ENCODE assay signal across 8 mouse cellular contexts in the genomic region with DNA sequence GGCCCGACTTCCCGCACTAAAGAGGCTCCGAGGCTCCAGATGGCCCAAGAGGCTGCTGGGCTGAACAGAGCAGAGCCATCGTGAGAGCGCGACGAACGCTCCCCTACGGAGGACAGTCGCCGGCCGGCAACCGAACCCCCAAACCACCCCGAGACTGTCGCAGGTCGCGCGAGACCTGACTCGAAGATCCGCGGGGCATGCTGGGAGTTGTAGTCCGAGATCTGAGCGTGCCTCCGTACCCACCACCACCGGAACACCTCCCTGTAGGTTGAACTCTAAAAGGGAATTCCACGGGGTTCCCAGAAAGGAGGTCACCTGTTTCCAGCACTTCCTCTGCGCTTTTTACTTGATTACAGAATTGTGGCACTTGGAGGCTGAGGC. TPM values are rescaled to one million over a fixed set of nuclear protein-coding genes. Genes with fewer than 3 reads are reported as not detected.
DNase-seq lines count a peak whose midpoint lies in the region; ATAC-seq and TF ChIP-seq lines count a peak whose summit lies in the region.

A gene (minus strand): TSS at position 235 of the 381 bp plus-strand sequence.

- in situ Hi-C loops in CH12.LX (cut with MboI; ENCODE audit: low pct_ligation_motif_present, low pct_unique_long_range_greater_than_20kb, low sequenced_read_pairs) = loop anchor here (5.0 kb wide), 1 partner anchor 52 kb away; no protein-coding TSS in a partner anchor

- H3K27me3 ChIP-seq in CH12.LX (replicated peaks) = no peaks in the 10 kb centered on the region
- no peaks in the 10 kb centered on the region for H3K27me3 ChIP-seq in forebrain, embryonic 12.5 days
- H3K27me3 ChIP-seq in heart, postnatal 0 days (ENCODE audit: control insufficient read depth, insufficient read depth, low read length) = no peaks in the 10 kb centered on the region
- no peaks in the 10 kb centered on the region for H3K27me3 ChIP-seq in liver, embryonic 16.5 days (ENCODE audit: control insufficient read depth, insufficient read depth, low read depth, low read length)
- H3K27me3 ChIP-seq in neural tube, embryonic 13.5 days = no peaks in the 10 kb centered on the region
- no peaks in the 10 kb centered on the region for H3K27me3 ChIP-seq in testis, adult 2 months (ENCODE audit: control insufficient read depth, insufficient read depth, low read length)

- TF ChIP-seq POLR2A in CH12.LX (IDR thresholded peaks at IDR 0.05; ENCODE audit: low read depth, low read length) = peak; percentile 89
- peak; percentile 98 for TF ChIP-seq POLR2A in testis, adult 2 months (IDR thresholded peaks at IDR 0.05; ENCODE audit: control insufficient read depth, low read depth, low read length)

- peaks cover 2 to 33% of the 10 kb centered on the region in 2 experiments for H3K4me1 ChIP-seq in CH12.LX (ENCODE audit: control insufficient read depth in 1 of 2, insufficient read depth in 2 of 2)
- peaks cover 19% of the 10 kb centered on the region for H3K4me1 ChIP-seq in forebrain, embryonic 12.5 days
- H3K4me1 ChIP-seq in heart, postnatal 0 days (ENCODE audit: control insufficient read depth, insufficient read depth) = peaks cover 3% of the 10 kb centered on the region; the same call in 1 of the 2 replicates
- peaks cover 16% of the 10 kb centered on the region for H3K4me1 ChIP-seq in liver, embryonic 16.5 days (ENCODE audit: control insufficient read depth, low read depth, low read length)
- H3K4me1 ChIP-seq in neural tube, embryonic 13.5 days (replicated peaks) = peaks cover 17% of the 10 kb centered on the region
- H3K4me1 ChIP-seq in testis, adult 2 months (ENCODE audit: control insufficient read depth, insufficient read depth, low read length) = peaks cover 6% of the 10 kb centered on the region

- ATAC-seq in forebrain, embryonic 12.5 days (ENCODE audit: low FRiP score) = peak; percentile 98
- peak; percentile 97 for ATAC-seq in heart, postnatal 0 days (ENCODE audit: insufficient read depth, low read depth)
- peak; percentile 95 for ATAC-seq in liver, embryonic 16.5 days (ENCODE audit: low read depth)
- ATAC-seq in neural tube, embryonic 13.5 days (ENCODE audit: low read depth) = peak; percentile 97

- peaks cover 17% of the 10 kb centered on the region for H3K79me2 ChIP-seq in CH12.LX (replicated peaks; ENCODE audit: control insufficient read depth, extremely low read depth, insufficient read depth, poor library complexity, severe bottlenecking)

- no peaks in the 10 kb centered on the region for H3K9me3 ChIP-seq in CH12.LX (replicated peaks; ENCODE audit: low read length)
- H3K9me3 ChIP-seq in forebrain, embryonic 12.5 days = no peaks in the 10 kb centered on the region
- H3K9me3 ChIP-seq in heart, postnatal 0 days (replicated peaks; ENCODE audit: control insufficient read depth, low read length) = no peaks in the 10 kb centered on the region
- H3K9me3 ChIP-seq in liver, embryonic 16.5 days (replicated peaks; ENCODE audit: control insufficient read depth, low read length) = no peaks in the 10 kb centered on the region
- H3K9me3 ChIP-seq in neural tube, embryonic 13.5 days = no peaks in the 10 kb centered on the region

- H3K36me3 ChIP-seq in CH12.LX (replicated peaks in 1 of 2; ENCODE audit: control insufficient read depth in 1 of 2, insufficient read depth in 1 of 2, low read length in 1 of 2) = peaks cover 24 to 31% of the 10 kb centered on the region in 2 experiments
- H3K36me3 ChIP-seq in forebrain, embryonic 12.5 days (replicated peaks) = peaks cover 29% of the 10 kb centered on the region
- H3K36me3 ChIP-seq in heart, postnatal 0 days (replicated peaks; ENCODE audit: control insufficient read depth, insufficient read depth, low read length) = peaks cover 16% of the 10 kb centered on the region
- peaks cover 9% of the 10 kb centered on the region for H3K36me3 ChIP-seq in liver, embryonic 16.5 days (ENCODE audit: control insufficient read depth, insufficient read depth)
- peaks cover 31% of the 10 kb centered on the region for H3K36me3 ChIP-seq in neural tube, embryonic 13.5 days
- H3K36me3 ChIP-seq in testis, adult 2 months (ENCODE audit: control insufficient read depth, insufficient read depth, low read length) = peaks cover 2% of the 10 kb centered on the region

- WGBS in forebrain, embryonic 12.5 days = under 1% methylated on average over 27 of the region's 27 CpGs
- WGBS in heart, postnatal 0 days = under 1% methylated on average over 27 of the region's 27 CpGs
- WGBS in liver, embryonic 16.5 days (ENCODE audit: insufficient replicate concordance) = 0% methylated on average over 27 of the region's 27 CpGs
- under 1% methylated on average over 27 of the region's 27 CpGs for WGBS in neural tube, embryonic 13.5 days

- TF ChIP-seq RAD21 in CH12.LX (IDR thresholded peaks at IDR 0.05; ENCODE audit: low read depth, low read length) = no peak

- no peak within 1 kb of the TSS for H3K27ac ChIP-seq in CH12.LX (ENCODE audit: insufficient read depth, low read depth)
- peak within 1 kb of the TSS; percentile 84 for H3K27ac ChIP-seq in forebrain, embryonic 12.5 days
- H3K27ac ChIP-seq in heart, postnatal 0 days (ENCODE audit: low read depth) = peak within 1 kb of the TSS; percentile 60; the same call in 1 of the 2 replicates
- peak within 1 kb of the TSS; percentile 77 for H3K27ac ChIP-seq in liver, embryonic 16.5 days (ENCODE audit: low read length)
- H3K27ac ChIP-seq in neural tube, embryonic 13.5 days (replicated peaks) = peak within 1 kb of the TSS; percentile 90
- peak within 1 kb of the TSS; percentile 83 for H3K27ac ChIP-seq in testis, adult 2 months (ENCODE audit: control insufficient read depth, insufficient read depth, low read depth, low read length)

- peak within 1 kb of the TSS; percentile 87 for H3K4me2 ChIP-seq in CH12.LX (ENCODE audit: insufficient read depth, low read depth, poor library complexity, severe bottlenecking)
- H3K4me2 ChIP-seq in forebrain, embryonic 12.5 days = peak within 1 kb of the TSS; percentile 87
- H3K4me2 ChIP-seq in heart, postnatal 0 days (ENCODE audit: low read depth, low read length) = peak within 1 kb of the TSS; percentile 73
- H3K4me2 ChIP-seq in liver, embryonic 16.5 days (ENCODE audit: low read depth, low read length) = peak within 1 kb of the TSS; percentile 92
- H3K4me2 ChIP-seq in neural tube, embryonic 13.5 days = peak within 1 kb of the TSS; percentile 78

- H3K9ac ChIP-seq in CH12.LX (ENCODE audit: insufficient read depth, low read depth) = peak within 1 kb of the TSS; percentile 92
- peak within 1 kb of the TSS; percentile 98 for H3K9ac ChIP-seq in forebrain, embryonic 12.5 days
- H3K9ac ChIP-seq in heart, postnatal 0 days (replicated peaks; ENCODE audit: low read depth, low read length) = peak within 1 kb of the TSS; percentile 93
- peak within 1 kb of the TSS; percentile 99 for H3K9ac ChIP-seq in liver, embryonic 16.5 days (ENCODE audit: low read depth, low read length)
- peak within 1 kb of the TSS; percentile 98 for H3K9ac ChIP-seq in neural tube, embryonic 13.5 days

- dilution Hi-C loops in CH12.LX (cut with MboI; ENCODE audit: extremely low pct_ligation_motif_present, extremely low pct_unique_long_range_greater_than_20kb, low sequenced_read_pairs) = no loop called here

- TF ChIP-seq CTCF in CH12.LX (conservative IDR thresholded peaks at IDR 0.05 in 1 of 2, IDR thresholded peaks at IDR 0.05 in 1 of 2; ENCODE audit: low read depth in 2 of 2, low read length in 2 of 2) = no peak
- TF ChIP-seq CTCF in heart, postnatal 0 days (IDR thresholded peaks at IDR 0.05; ENCODE audit: low read depth) = no peak
- TF ChIP-seq CTCF in testis, adult 2 months (IDR thresholded peaks at IDR 0.05; ENCODE audit: control insufficient read depth, insufficient read depth, insufficient replicate concordance, low read depth, low read length) = 0 out of 2 replicates have a peak, but pooled peaks have one; percentile 11

- H3K4me3 ChIP-seq in CH12.LX (replicated peaks in 1 of 3; ENCODE audit: low read depth in 2 of 3, low read length in 2 of 3, poor library complexity in 1 of 3) = peak within 1 kb of the TSS; percentile 86 to 91 (median 87)
- peak within 1 kb of the TSS; percentile 97 for H3K4me3 ChIP-seq in forebrain, embryonic 12.5 days (replicated peaks)
- peak within 1 kb of the TSS; percentile 85 for H3K4me3 ChIP-seq in heart, postnatal 0 days (ENCODE audit: low read depth, low read length)
- H3K4me3 ChIP-seq in liver, embryonic 16.5 days (ENCODE audit: low read depth, low read length) = peak within 1 kb of the TSS; percentile 95
- peak within 1 kb of the TSS; percentile 88 for H3K4me3 ChIP-seq in neural tube, embryonic 13.5 days
- H3K4me3 ChIP-seq in testis, adult 2 months (ENCODE audit: control insufficient read depth, low read depth, low read length) = peak within 1 kb of the TSS; percentile 93

- DNase-seq in CH12.LX (ENCODE audit: extremely low read depth) = peak; percentile 92
- DNase-seq in c-Kit-positive CD71-positive TER-119-negative erythroid progenitor cells, embryonic 14.5 days (ENCODE audit: low read depth) = peak; percentile 90
- DNase-seq in heart, postnatal 0 days (ENCODE audit: low spot score) = peak; percentile 95
- DNase-seq in kidney, postnatal 4 days = peak; percentile 97

- TF ChIP-seq EP300 in CH12.LX (IDR thresholded peaks at IDR 0.05; ENCODE audit: low read length) = no peak
- peak; percentile 80; the same call in 1 of the 2 replicates for TF ChIP-seq EP300 in heart, postnatal 0 days (IDR thresholded peaks at IDR 0.05; ENCODE audit: low read depth)

TF ChIP-seq in CH12.LX, 34 proteins besides CTCF, POLR2A, EP300 and RAD21 (continues in another document):
- TF ChIP-seq BHLHE40 (IDR thresholded peaks at IDR 0.05; ENCODE audit: low read depth, low read length) (peak; percentile 22; the same call in 1 of the 2 replicates), MAX (IDR thresholded peaks at IDR 0.05; ENCODE audit: low read length) (no peak), JUN (IDR thresholded peaks at IDR 0.05; ENCODE audit: insufficient read depth, low read depth, low read length) (no peak), SMC3 (IDR thresholded peaks at IDR 0.05; ENCODE audit: low read depth, low read length) (no peak), MAFK (IDR thresholded peaks at IDR 0.05; ENCODE audit: insufficient replicate concordance, low read length) (no peak), MYC (IDR thresholded peaks at IDR 0.05; ENCODE audit: low read depth, low read length) (no peak), JUND (conservative IDR thresholded peaks at IDR 0.05; ENCODE audit: low read depth, low read length) (no peak), MXI1 (IDR thresholded peaks at IDR 0.05; ENCODE audit: low read depth, low read length) (no peak; the same call in 1 of the 2 replicates)

RNA-seq across cellular contexts. Expression of the gene that starts here (rescaled TPM):
- total RNA-seq in CH12.LX (2012; rRNA removed) = 25.0 and 26.4 TPM in 2 replicates
- total RNA-seq in CH12.LX (2014; rRNA removed) = 23.1 and 23.5 TPM in 2 replicates
- 23.0 and 23.5 TPM in 2 replicates for polyA plus RNA-seq in CH12.LX (2012; ENCODE audit: insufficient read length, low read depth)
- 243 and 259 TPM in 2 replicates for polyA plus RNA-seq in forebrain, embryonic 12.5 days (2016; fragmentation: Nextera tagmentation; extraction: Ambion mirVana)
- 106 and 130 TPM in 2 replicates for total RNA-seq in heart, postnatal 0 days (2014; rRNA removed; ENCODE audit: low replicate concordance)
- polyA plus RNA-seq in heart, postnatal 0 days (2015; fragmentation: Nextera tagmentation; extraction: Ambion mirVana) = 100 and 110 TPM in 2 replicates
- 47.7 and 50.2 TPM in 2 replicates for polyA plus RNA-seq in liver, embryonic 16.5 days (2015; fragmentation: Nextera tagmentation; extraction: Ambion mirVana)
- 246 and 252 TPM in 2 replicates for polyA plus RNA-seq in neural tube, embryonic 13.5 days (2015; fragmentation: Nextera tagmentation; extraction: Ambion mirVana)
- 59.8 and 60.8 TPM in 2 replicates for polyA plus RNA-seq in testis, adult 2 months (2012; rRNA removed)
